Mouse (Mus musculus) limb, embryonic 10.5 days (tissue): ENCODE results near the gene Abi3bp. TPM values are rescaled to one million over a fixed set of nuclear protein-coding genes. Genes with fewer than 3 reads are reported as not detected.

Source experiments
- DNase-seq: peaks from one replicate; pipeline ENCODE4 v3.0.0-alpha.2; 2017; ENCODE audit warnings: low spot score
- H3K27ac ChIP-seq: fragments of 300-500 bp; sonication (generic); 2 replicates; pipeline ENCODE4 v1.5.1; 2016; ENCODE audit warnings: mild to moderate bottlenecking
- H3K27me3 ChIP-seq: fragments of 300-500 bp; sonication (generic); 2 replicates; pipeline ENCODE4 v1.6.1; 2016; ENCODE audit warnings: low read depth, mild to moderate bottlenecking; ENCODE audit not compliant: poor library complexity, severe bottlenecking
- H3K36me3 ChIP-seq: fragments of 300-500 bp; sonication (generic); 2 replicates; pipeline ENCODE4 v1.6.1; 2016; ENCODE audit warnings: mild to moderate bottlenecking, moderate library complexity
- H3K4me1 ChIP-seq: fragments of 300-500 bp; sonication (generic); 2 replicates; pipeline ENCODE4 v1.6.1; 2016
- H3K4me3 ChIP-seq: fragments of 300-500 bp; sonication (generic); 2 replicates; pipeline ENCODE4 v1.5.1; 2016; ENCODE audit warnings: mild to moderate bottlenecking, moderate library complexity
- H3K9me3 ChIP-seq: fragments of 300-500 bp; sonication (generic); replicated peaks from 2 replicates; pipeline ENCODE4 v1.6.1; 2016; ENCODE audit warnings: mild to moderate bottlenecking
- WGBS: fragments of 180-500 bp; shearing (Covaris S2); methylation state at CpG from one replicate; pipeline ENCODE4 v1.1.7; 2016; 5-methylcytosine and 5-hydroxymethylcytosine counted together
- polyA plus RNA-seq: library from polyadenylated mRNA; unstranded; fragments of >200 nt; fragmentation: Nextera tagmentation; extraction: Ambion mirVana; gene quantifications from 2 replicates; pipeline ENCODE4 v1.2.1, GENCODE M21; 2016

Abi3bp gene
- polyA plus RNA-seq, 1 experiment from 2014 or later: 0.35 TPM

DNA sequence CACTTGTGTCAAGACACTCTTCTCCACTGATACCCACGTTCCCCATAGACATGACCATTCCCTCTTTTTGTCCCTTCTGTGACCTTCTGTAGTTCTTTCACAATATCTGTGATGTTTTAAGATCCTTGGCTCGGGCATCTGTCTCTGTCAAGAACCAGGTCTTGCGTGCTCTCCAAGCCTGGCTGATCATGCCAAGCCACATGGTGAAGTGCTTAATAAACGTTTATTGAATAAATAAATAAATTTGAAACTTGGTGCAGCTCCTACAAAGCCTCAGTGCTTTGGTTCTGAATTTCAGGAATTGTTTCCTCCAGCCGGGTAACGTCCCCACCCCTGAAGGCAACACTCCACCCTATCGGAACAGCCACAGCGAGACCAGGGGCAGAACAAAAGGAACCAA, 193.3 kb downstream of the Abi3bp start:
- Histone ChIP-seq H3K27me3 (no peaks in the 10 kb centered on the region), H3K4me3 (no peak overlapping the region), H3K4me1 (no peaks in the 10 kb centered on the region), H3K27ac (no peak overlapping the region), H3K36me3 (no peaks in the 10 kb centered on the region), H3K9me3 (no peaks in the 10 kb centered on the region)
- DNase-seq: no peak
- WGBS: 91% methylated on average over 8 of the region's 8 CpGs

DNA sequence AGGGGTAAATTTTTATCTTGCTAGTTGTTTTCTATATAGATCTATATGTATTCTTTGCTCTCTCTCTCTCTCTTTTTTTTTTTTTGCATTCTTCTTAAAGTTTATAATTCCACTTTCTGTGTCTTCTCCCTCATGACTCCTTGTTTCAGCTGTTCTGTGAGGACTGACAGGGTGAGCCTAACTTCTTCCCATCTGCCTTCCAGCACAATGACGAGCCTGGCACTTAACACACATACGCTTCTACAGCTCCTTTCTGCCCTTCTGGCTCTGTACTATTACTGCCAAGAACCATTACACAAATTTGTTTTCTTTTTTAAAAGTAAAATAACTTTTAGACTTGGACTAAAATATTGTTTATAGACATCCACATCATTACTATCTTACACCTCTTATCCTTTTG, 195.7 kb downstream of the Abi3bp start:
- H3K36me3 ChIP-seq: no peaks in the 10 kb centered on the region
- no peak overlapping the region for H3K27ac ChIP-seq
- 86% methylated on average over 2 of the region's 2 CpGs for WGBS
- no peaks in the 10 kb centered on the region for H3K27me3 ChIP-seq
- no peaks in the 10 kb centered on the region for H3K9me3 ChIP-seq
- no peak overlapping the region for H3K4me3 ChIP-seq
- no peak for DNase-seq
- no peaks in the 10 kb centered on the region for H3K4me1 ChIP-seq

DNA sequence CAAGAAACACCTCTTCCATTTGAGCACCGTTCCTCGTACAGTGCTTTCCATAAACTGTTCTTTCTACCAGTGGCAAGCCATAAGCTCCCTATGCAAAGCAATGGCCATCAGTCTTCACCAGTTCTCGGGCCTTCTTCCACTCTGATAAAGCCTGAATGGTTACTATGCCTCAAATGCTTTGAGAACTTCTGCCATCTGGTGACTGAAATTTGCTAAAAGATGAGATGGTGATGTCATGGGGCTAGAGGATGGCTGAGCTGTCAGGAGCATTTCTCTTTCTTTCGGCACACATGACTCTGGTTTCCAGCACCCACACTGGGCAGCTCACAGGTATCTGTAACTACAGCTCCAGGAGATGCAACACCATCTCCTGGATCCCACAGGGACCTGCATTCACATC, 199.5 kb downstream of the Abi3bp start:
- no peak for DNase-seq

DNA sequence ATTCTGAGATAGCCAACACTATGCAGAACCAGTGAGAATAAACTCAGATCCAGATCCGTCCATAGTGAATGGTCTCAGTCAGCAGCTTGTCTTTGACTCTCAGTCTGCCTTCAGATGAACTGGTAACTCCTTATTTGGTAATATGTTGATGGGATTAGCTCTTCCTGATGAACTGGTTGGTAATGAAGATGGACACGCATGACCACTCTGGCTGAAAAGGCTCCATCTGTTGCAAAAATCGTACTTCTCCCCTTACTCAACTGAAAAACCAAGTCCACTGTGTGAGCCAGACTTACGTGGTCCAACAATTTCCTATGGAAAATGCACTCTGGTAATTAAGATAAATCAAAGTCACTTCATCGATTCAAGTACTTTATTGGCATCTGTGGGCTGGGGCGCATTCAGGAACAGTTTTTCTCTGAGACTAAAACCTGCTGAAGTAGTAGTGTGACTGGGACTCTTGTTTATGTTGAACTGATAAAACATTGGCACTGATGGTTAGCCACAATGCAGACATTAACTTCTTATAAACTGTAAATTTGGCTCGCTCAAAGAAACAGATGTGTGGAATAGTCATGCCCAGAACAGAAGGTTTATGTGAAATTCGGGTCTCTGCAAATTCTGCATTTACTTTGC, 203.4 kb downstream of the Abi3bp start:
- Histone ChIP-seq H3K4me3 (no peak overlapping the region), H3K27ac (no peak overlapping the region), H3K9me3 (no peaks in the 10 kb centered on the region), H3K27me3 (no peaks in the 10 kb centered on the region), H3K4me1 (no peaks in the 10 kb centered on the region), H3K36me3 (peaks cover 17% of the 10 kb centered on the region)
- DNase-seq: no peak
- WGBS: 90% methylated on average over 8 of the region's 8 CpGs

More for the DNA sequence above, 199.5 kb downstream of the Abi3bp start:
- Histone ChIP-seq H3K27me3 (no peaks in the 10 kb centered on the region), H3K9me3 (no peaks in the 10 kb centered on the region), H3K36me3 (no peaks in the 10 kb centered on the region), H3K4me3 (no peak overlapping the region), H3K4me1 (no peaks in the 10 kb centered on the region), H3K27ac (no peak overlapping the region)
- 79% methylated on average over 4 of the region's 4 CpGs for whole genome bisulfite sequencing

DNA sequence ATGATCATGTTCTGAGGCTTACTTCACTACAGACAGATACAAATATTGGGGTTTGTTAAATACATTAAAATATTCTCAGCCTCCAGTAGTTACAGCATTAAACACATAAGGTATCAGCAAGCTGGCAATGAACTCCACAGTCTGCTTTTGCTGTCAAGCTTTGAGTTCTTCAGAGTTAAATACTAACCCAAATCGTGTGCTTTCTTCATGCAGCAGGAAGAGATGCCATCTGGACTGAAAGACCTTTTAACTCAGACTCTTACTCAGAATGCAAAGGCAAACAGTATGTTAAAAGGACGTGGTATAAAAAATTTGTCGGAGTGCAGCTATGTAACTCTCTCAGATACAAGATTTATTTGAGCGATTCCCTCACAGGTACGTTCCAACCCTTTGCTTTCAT, 209.1 kb downstream of the Abi3bp start:
- 95% methylated on average over 5 of the region's 5 CpGs for WGBS

DNA sequence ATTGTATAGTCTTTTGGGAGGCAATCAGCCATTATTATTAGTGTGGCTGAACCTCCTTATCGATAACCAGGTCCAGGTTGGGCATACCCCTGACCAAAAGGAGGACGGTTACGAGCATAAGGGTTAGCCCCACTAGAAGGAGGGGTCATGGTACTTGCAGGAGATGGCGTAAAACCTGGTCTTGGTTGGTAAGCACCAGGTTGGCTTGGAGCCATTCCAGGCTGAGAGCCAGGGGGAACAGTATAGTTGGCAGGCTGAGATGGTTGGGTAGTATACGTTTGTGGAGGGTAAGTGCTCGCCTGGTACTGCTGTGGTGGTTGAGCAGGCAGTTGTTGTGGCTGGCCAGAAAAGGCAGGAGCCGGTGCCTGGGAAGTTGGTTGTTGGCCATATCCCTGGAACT, 213.0 kb downstream of the Abi3bp start:
- Histone ChIP-seq H3K4me1 (no peaks in the 10 kb centered on the region), H3K27me3 (no peaks in the 10 kb centered on the region), H3K4me3 (no peak overlapping the region), H3K36me3 (peaks cover 84% of the 10 kb centered on the region), H3K9me3 (no peaks in the 10 kb centered on the region), H3K27ac (no peak overlapping the region)
- WGBS: 93% methylated on average over 7 of the region's 7 CpGs
- DNase-seq: no peak

More for the DNA sequence above, 209.1 kb downstream of the Abi3bp start:
- no peak overlapping the region for H3K27ac ChIP-seq
- H3K9me3 ChIP-seq: no peaks in the 10 kb centered on the region
- no peaks in the 10 kb centered on the region for H3K27me3 ChIP-seq
- DNase-seq: no peak
- H3K36me3 ChIP-seq: peaks cover 64% of the 10 kb centered on the region
- no peak overlapping the region for H3K4me3 ChIP-seq
- no peaks in the 10 kb centered on the region for H3K4me1 ChIP-seq

DNA sequence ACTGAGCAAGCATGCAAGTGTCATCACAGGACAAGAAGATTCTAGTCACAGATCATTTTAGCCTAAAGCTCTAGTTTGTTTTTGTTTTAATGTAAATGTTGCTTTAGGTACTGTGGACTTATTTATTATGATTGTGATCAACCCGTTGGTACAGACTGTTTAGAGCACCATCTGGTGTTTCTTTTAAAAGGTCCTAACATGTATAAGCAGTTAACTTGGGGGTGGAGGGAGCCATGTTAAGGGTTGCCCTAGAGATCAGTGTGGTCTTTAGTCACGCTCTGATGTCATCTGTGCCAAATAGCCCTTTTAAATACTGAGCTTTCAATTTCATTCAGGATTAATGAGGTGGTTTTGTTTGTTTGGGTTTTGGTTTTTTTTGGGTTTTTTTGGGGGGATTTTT, 218.8 kb downstream of the Abi3bp start:
- H3K27ac ChIP-seq: no peak overlapping the region
- H3K9me3 ChIP-seq: no peaks in the 10 kb centered on the region
- no peaks in the 10 kb centered on the region for H3K4me1 ChIP-seq
- DNase-seq: no peak
- WGBS: 91% methylated on average over 2 of the region's 2 CpGs
- peaks cover 83% of the 10 kb centered on the region for H3K36me3 ChIP-seq
- no peaks in the 10 kb centered on the region for H3K27me3 ChIP-seq
- no peak overlapping the region for H3K4me3 ChIP-seq

DNA sequence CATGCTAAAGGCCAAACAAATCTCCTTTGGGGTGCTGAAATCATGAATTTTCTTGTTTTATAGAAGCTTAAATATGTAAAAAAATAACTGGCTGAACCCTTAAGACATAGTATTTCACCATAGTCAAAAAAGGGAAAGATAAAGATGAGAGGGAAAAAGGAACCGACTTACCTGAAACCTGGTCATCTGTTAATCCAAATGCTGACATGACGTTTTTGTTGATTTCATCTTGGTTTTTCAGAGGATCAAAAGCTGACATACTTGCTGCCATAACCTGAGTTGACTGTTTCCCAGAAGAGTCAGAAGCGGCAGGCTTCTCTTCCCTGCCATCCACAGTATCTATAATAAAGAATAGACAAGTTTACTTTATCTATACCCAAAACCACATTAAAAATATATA, 223.2 kb downstream of the Abi3bp start:
- Histone ChIP-seq H3K4me1 (no peaks in the 10 kb centered on the region), H3K9me3 (no peaks in the 10 kb centered on the region), H3K36me3 (peaks cover 78% of the 10 kb centered on the region), H3K27me3 (no peaks in the 10 kb centered on the region), H3K27ac (no peak overlapping the region), H3K4me3 (no peak overlapping the region)
- DNase-seq: no peak
- 94% methylated on average over 3 of the region's 3 CpGs for WGBS

DNA sequence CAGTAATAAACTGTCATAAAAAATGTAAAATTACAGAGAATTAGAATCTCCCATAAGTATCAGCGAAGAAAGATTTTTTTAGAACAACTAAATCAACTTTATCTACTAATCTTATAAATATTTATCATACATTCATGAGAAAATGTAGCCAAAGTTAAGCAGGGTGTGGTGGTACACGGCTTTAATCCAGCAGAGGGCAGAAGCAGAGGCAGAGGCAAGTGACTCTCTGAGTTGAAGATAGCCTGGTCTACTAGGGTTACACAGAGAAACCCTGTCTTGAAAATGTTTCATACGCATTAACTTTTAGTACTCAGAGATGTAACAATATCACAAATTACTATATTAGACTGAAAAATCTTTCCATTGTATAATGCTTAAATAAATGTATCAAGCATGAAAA, 228.1 kb downstream of the Abi3bp start:
- Histone ChIP-seq H3K4me3 (no peak overlapping the region), H3K9me3 (no peaks in the 10 kb centered on the region), H3K27ac (no peak overlapping the region), H3K36me3 (peaks cover 82% of the 10 kb centered on the region), H3K27me3 (no peaks in the 10 kb centered on the region), H3K4me1 (no peaks in the 10 kb centered on the region)
- WGBS: 92% methylated on average over 3 of the region's 3 CpGs
- DNase-seq: no peak

DNA sequence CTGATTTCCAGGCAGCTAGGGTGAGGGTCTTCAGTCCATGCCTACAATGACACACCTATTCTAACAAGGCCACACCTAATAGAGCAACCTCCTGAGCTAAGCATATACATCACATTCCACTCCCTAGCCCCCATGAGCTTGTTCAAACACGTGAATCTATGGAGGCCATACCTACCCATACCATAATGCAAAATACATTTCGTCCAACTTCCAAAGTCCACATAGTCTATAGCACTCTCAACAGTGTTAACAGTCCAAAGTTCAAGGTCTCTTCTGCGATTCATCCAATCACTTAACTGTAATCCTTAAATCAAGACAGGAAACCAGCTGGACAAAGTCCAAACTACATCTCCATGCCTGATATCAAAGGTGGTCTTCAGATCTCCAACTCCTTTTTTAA, 232.4 kb downstream of the Abi3bp start:
- WGBS: 93% methylated on average over 3 of the region's 3 CpGs
- DNase-seq: no peak
- H3K27ac ChIP-seq: no peak overlapping the region
- H3K4me3 ChIP-seq: no peak overlapping the region
- H3K9me3 ChIP-seq: no peaks in the 10 kb centered on the region
- H3K36me3 ChIP-seq: peaks cover 67% of the 10 kb centered on the region
- H3K4me1 ChIP-seq: no peaks in the 10 kb centered on the region
- no peaks in the 10 kb centered on the region for H3K27me3 ChIP-seq

DNA sequence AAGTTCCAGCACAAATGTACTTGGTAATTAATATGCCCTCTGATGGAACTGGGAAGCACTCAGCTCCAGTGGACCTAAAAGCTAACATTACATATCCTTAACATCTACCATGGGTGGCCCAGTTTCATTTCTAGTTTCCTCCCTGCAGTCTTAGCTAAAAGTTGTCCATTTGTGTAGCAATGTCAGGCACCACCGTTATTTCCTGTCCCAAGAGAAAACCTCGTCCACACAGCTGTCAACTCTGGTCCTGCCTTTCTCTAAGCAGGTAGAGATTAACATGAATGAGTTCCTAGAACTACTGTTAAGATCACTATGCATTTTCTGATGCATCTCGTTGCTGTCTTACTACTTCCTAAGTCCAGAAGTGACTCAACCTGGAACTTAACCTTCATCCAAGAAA, 237.9 kb downstream of the Abi3bp start:
- H3K27ac ChIP-seq: no peak overlapping the region

DNA sequence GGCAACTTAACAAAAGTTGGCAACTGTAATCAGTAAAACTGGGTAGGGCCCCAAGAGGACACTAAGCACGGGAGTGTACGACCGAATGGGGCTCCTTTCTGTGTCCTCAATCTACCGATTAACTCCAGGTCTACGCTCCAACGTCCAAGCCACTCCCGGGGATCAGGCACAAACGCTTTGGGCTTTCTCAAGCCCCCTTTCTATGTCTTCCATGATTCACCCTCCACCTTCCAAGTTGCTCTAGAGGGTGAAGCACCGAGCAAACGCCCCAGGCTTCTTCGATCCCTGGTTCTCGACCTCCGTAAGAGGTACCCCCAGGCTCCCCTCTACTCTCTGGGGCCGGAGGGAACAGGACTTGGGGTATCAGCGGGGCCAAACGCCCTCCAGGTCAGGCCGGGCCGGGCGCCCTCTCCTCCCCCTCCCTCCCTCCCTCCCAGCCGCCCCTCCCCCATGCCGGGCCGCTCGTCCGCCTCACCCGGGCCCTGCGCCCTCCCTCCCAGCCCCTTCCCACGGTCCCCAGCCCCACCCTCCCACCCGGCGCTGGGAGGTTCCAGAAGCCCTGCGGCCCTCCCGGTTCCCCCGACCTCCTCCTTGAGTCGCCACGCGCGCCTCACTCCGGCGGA, 239.0 kb downstream of the Abi3bp start:
- DNase-seq: peak; percentile 85
- Histone ChIP-seq H3K4me3 (peak overlapping the region; percentile 66), H3K4me1 (peaks cover 14% of the 10 kb centered on the region), H3K36me3 (peaks cover 10% of the 10 kb centered on the region), H3K27me3 (no peaks in the 10 kb centered on the region), H3K27ac (peak overlapping the region; percentile 92), H3K9me3 (no peaks in the 10 kb centered on the region)
- WGBS: under 1% methylated on average over 38 of the region's 38 CpGs

More for the DNA sequence above, 237.9 kb downstream of the Abi3bp start:
- H3K9me3 ChIP-seq: no peaks in the 10 kb centered on the region
- H3K36me3 ChIP-seq: peaks cover 21% of the 10 kb centered on the region
- no peak for DNase-seq
- WGBS: 84% methylated on average over 3 of the region's 3 CpGs
- H3K4me3 ChIP-seq: peak overlapping the region; percentile 66
- peaks cover 14% of the 10 kb centered on the region for H3K4me1 ChIP-seq
- H3K27me3 ChIP-seq: no peaks in the 10 kb centered on the region

DNA sequence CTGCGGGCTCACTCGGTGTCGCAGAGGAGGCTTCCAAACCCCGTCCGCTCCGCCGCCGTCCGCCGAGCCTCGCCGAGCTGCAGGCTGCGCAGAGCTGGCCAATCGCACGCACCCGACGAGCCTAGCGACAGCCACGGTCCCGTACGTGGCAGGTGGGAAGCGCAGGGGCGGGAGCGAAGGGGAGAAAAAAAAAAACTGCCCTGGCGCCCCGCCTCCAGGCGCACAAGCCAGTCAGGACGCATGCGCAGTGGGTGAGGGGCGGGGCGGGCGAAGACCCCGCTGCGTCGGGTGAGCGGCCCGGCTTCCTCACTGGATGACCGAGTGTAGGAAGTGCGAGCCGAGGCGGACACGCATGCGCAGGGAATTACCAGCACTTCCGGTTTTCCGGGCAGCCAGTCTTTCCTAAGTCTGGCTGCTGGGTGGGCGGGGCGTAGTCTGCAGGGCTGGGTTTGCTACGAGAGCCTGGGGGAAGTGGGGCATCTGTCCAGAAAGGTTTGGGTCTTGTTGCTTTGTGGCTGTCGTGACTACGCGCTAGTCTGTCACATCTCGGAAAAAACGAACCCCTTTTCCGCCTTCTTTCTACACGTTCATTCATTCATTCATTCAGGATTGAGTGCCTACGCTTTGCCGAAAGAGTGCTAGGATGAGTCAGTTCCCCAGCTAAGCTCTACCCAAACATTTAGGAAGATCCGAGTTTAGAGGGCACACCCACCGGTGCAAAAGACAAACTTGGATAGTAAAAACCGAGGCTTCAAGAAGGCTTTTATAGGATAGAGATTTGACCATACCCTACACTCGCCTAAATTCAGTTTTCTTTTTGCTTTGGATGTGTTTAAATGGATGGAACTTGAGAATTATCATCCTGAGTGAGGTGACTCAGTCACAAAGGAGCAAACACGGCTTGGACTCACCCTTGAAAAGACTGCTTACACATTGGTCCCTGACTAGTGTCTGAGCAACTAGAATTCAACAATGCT, 239.8 kb downstream of the Abi3bp start, which contains the start of gene Tfg:
TSS of gene Tfg (minus strand) at position 227 of the 977 bp plus-strand sequence.
- peak; percentile 100 for DNase-seq
- under 1% methylated on average over 62 of the region's 62 CpGs for WGBS
- H3K27me3 ChIP-seq: no peaks in the 10 kb centered on the region
- H3K9me3 ChIP-seq: no peaks in the 10 kb centered on the region
- H3K36me3 ChIP-seq: peaks cover 2% of the 10 kb centered on the region
- peaks cover 14% of the 10 kb centered on the region for H3K4me1 ChIP-seq
- H3K4me3 ChIP-seq: peak within 1 kb of the TSS; percentile 66
- H3K27ac ChIP-seq: peak within 1 kb of the TSS; percentile 92
